29 mouse cellular contexts compared by ENCODE assay signal in the genomic region with DNA sequence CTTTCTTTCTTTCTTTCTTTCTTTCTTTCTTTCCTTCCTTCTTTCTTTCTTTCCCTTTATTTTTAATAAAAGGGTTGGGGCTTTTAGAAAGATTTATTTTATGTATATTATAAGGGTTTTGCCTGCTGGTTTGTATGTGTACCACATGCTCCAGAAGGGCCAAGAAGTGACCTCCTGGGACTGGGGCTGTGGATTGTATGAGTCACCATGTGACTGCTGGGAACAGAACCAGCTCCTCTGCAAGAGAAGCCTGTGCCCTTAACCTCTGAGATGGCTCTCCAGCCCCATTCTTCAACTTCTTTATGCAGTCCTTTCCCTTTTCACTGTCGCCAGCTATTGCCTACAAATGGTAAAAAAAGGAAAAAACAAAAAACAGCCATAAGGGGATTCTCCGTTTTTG. TPM values are rescaled to one million over a fixed set of nuclear protein-coding genes. Genes with fewer than 3 reads are reported as not detected.
DNase-seq lines count a peak whose midpoint lies in the region; ATAC-seq lines count a peak whose summit lies in the region.
"Had no signal": no experiment of that assay in that cellular context is flagged by ENCODE, and none has a peak within 500 bp of the region (broad histone marks: within the 10 kb centered on the region; RNA-seq: fewer than 3 reads in every experiment).

No protein-coding gene starts in this region.

- H3K27me3 ChIP-seq in forebrain, embryonic 13.5 days: no peaks in the 10 kb centered on the region
- H3K27me3 ChIP-seq: embryonic facial prominence, embryonic 12.5 days; lung, embryonic 15.5 days; midbrain, embryonic 13.5 days; stomach, embryonic 15.5 days had no signal

- no peaks in the 10 kb centered on the region for H3K9me3 ChIP-seq in forebrain, embryonic 13.5 days (replicated peaks)
- H3K9me3 ChIP-seq: embryonic facial prominence, embryonic 12.5 days; lung, embryonic 15.5 days; midbrain, embryonic 13.5 days; stomach, embryonic 15.5 days had no signal

- intact Hi-C loops in heart, postnatal 10 days (cut with DNase I): no loop called here

- peak; percentile 26 for DNase-seq in gastrocnemius, postnatal 25 days
- no peak for DNase-seq in gastrocnemius, adult 18-20 months (ENCODE audit: low spot score)
- DNase-seq in 416B (ENCODE audit: low read depth) (peak; percentile 22), adipocyte (ENCODE audit: low spot score) (peak; percentile 95)
- DNase-seq in heart, postnatal 10 days: peak; percentile 34 to 47
- DNase-seq in frontal cortex, postnatal 14 days (ENCODE audit: low spot score in 2 of 2): no peak
- DNase-seq: cerebellum, adult 9-10 months; gastrocnemius, postnatal 10 days; kidney, adult 11 months; layer of hippocampus, postnatal 36 days; right cerebral cortex, postnatal 25 days; thymus, adult 18-20 months; thymus, postnatal 4 days had no signal

- no peaks in the 10 kb centered on the region for H3K4me1 ChIP-seq in forebrain, embryonic 13.5 days
- H3K4me1 ChIP-seq: lung, embryonic 15.5 days; midbrain, embryonic 13.5 days; stomach, embryonic 15.5 days had no signal

- 88% methylated on average over 2 of the region's 2 CpGs for WGBS in forebrain, embryonic 13.5 days

- no peak overlapping the region for H3K9ac ChIP-seq in forebrain, embryonic 13.5 days
- H3K9ac ChIP-seq: embryonic facial prominence, embryonic 12.5 days; liver, embryonic 14.5 days; lung, embryonic 15.5 days; midbrain, embryonic 13.5 days; stomach, embryonic 15.5 days had no signal

- H3K27ac ChIP-seq in forebrain, embryonic 13.5 days: no peak overlapping the region
- H3K27ac ChIP-seq: embryonic facial prominence, embryonic 12.5 days; kidney, postnatal 0 days; liver, embryonic 14.5 days; lung, embryonic 15.5 days; midbrain, embryonic 13.5 days; stomach, embryonic 15.5 days had no signal

- no peak for ATAC-seq in forebrain, embryonic 13.5 days
- ATAC-seq in erythroid progenitor cell, adult 5-6 weeks (replicated peaks; ENCODE audit: low FRiP score, poor library complexity, severe bottlenecking): no peak
- ATAC-seq: forebrain, embryonic 16.5 days; midbrain, embryonic 13.5 days had no signal

- no peak overlapping the region for H3K4me2 ChIP-seq in forebrain, embryonic 13.5 days
- H3K4me2 ChIP-seq: embryonic facial prominence, embryonic 12.5 days; lung, embryonic 15.5 days; midbrain, embryonic 13.5 days; stomach, embryonic 15.5 days had no signal

- no peak overlapping the region for H3K4me3 ChIP-seq in forebrain, embryonic 13.5 days
- H3K4me3 ChIP-seq: embryonic facial prominence, embryonic 12.5 days; erythroblast, embryonic 14.5 days; lung, embryonic 15.5 days; midbrain, embryonic 13.5 days; stomach, embryonic 15.5 days had no signal

- H3K36me3 ChIP-seq in forebrain, embryonic 13.5 days (ENCODE audit: poor library complexity, severe bottlenecking): no peaks in the 10 kb centered on the region
- H3K36me3 ChIP-seq: embryonic facial prominence, embryonic 12.5 days; lung, embryonic 15.5 days; midbrain, embryonic 13.5 days; stomach, embryonic 15.5 days had no signal

RNA-seq across cellular contexts. Expression of a gene that starts 11.6 kb away (rescaled TPM):
- total RNA-seq in gastrocnemius, postnatal 25 days (2021): under 1 TPM in 1 of 2 experiments, not detected in 1; 0.08 TPM
- not detected for total RNA-seq in gastrocnemius, adult 18-20 months (2021)
- under 1 TPM; 0.26 to 0.27 TPM for total RNA-seq in heart, postnatal 10 days (2021)
- polyA plus RNA-seq in forebrain, embryonic 13.5 days (2015; fragmentation: Nextera tagmentation; extraction: Ambion mirVana): 0.27 and 0.91 TPM in 2 replicates
- total RNA-seq in erythroid progenitor cell, adult 5-6 weeks (2015; ENCODE audit: low replicate concordance): not detected in 2 replicates
- 1.2 TPM in 1 of 2 replicates, not detected in the other for total RNA-seq in erythroid progenitor cell, adult 5-6 weeks (2017; ENCODE audit: low replicate concordance)

RNA-seq across cellular contexts. Expression of a gene that starts 32.3 kb away (rescaled TPM):
- total RNA-seq in gastrocnemius, postnatal 25 days (2021): not detected
- total RNA-seq in gastrocnemius, adult 18-20 months (2021): not detected
- total RNA-seq in heart, postnatal 10 days (2021): not detected
- polyA plus RNA-seq in forebrain, embryonic 13.5 days (2015; fragmentation: Nextera tagmentation; extraction: Ambion mirVana): not detected in 2 replicates
- not detected in 2 replicates for total RNA-seq in erythroid progenitor cell, adult 5-6 weeks (2015; ENCODE audit: low replicate concordance)
- total RNA-seq in erythroid progenitor cell, adult 5-6 weeks (2017; ENCODE audit: low replicate concordance): not detected in 2 replicates
- total RNA-seq: gastrocnemius, postnatal 10 days; layer of hippocampus, postnatal 36 days; left cerebral cortex, postnatal 25 days had no signal
- polyA plus RNA-seq: cortical plate, adult 2 months; embryonic facial prominence, embryonic 12.5 days; erythroblast, embryonic 14.5 days; forebrain, embryonic 16.5 days; heart, embryonic 14.5 days; hindbrain, embryonic 11.5 days; lung, embryonic 15.5 days; midbrain, embryonic 13.5 days; neural tube, embryonic 14.5 days; spleen, adult 2 months had no signal

RNA-seq across cellular contexts. Expression of a gene that starts 40.2 kb away (rescaled TPM):
- total RNA-seq in gastrocnemius, postnatal 25 days (2021): 1 to 10 TPM; 4.2 to 5.1 TPM
- total RNA-seq in gastrocnemius, adult 18-20 months (2021): 1 to 10 TPM; 3.2 to 4.6 TPM
- total RNA-seq in heart, postnatal 10 days (2021): 10 to 100 TPM; 10.3 to 11.1 TPM
- polyA plus RNA-seq in forebrain, embryonic 13.5 days (2015; fragmentation: Nextera tagmentation; extraction: Ambion mirVana): 19.8 and 24.2 TPM in 2 replicates
- total RNA-seq in erythroid progenitor cell, adult 5-6 weeks (2015; ENCODE audit: low replicate concordance): 4.6 and 6.1 TPM in 2 replicates
- 1.2 TPM in 1 of 2 replicates, not detected in the other for total RNA-seq in erythroid progenitor cell, adult 5-6 weeks (2017; ENCODE audit: low replicate concordance)

RNA-seq across cellular contexts. Expression of a gene that starts 40.5 kb away (rescaled TPM):
- total RNA-seq in gastrocnemius, postnatal 25 days (2021): 100 to 1,000 TPM; 114 to 129 TPM
- total RNA-seq in gastrocnemius, adult 18-20 months (2021): 100 to 1,000 TPM; 127 to 132 TPM
- total RNA-seq in heart, postnatal 10 days (2021): 100 to 1,000 TPM; 216 to 231 TPM
- polyA plus RNA-seq in forebrain, embryonic 13.5 days (2015; fragmentation: Nextera tagmentation; extraction: Ambion mirVana): 278 and 318 TPM in 2 replicates
- 58.0 and 75.0 TPM in 2 replicates for total RNA-seq in erythroid progenitor cell, adult 5-6 weeks (2015; ENCODE audit: low replicate concordance)
- total RNA-seq in erythroid progenitor cell, adult 5-6 weeks (2017; ENCODE audit: low replicate concordance): 168 and 208 TPM in 2 replicates

RNA-seq across cellular contexts. Expression of a gene that starts 42.9 kb away (rescaled TPM):
- total RNA-seq in gastrocnemius, postnatal 25 days (2021): 10 to 100 TPM; 23.9 to 26.2 TPM
- total RNA-seq in gastrocnemius, adult 18-20 months (2021): 10 to 100 TPM; 21.3 to 28.5 TPM
- total RNA-seq in heart, postnatal 10 days (2021): 10 to 100 TPM; 23.3 to 27.1 TPM
- 32.1 and 33.3 TPM in 2 replicates for polyA plus RNA-seq in forebrain, embryonic 13.5 days (2015; fragmentation: Nextera tagmentation; extraction: Ambion mirVana)
- total RNA-seq in erythroid progenitor cell, adult 5-6 weeks (2015; ENCODE audit: low replicate concordance): 10.8 and 26.0 TPM in 2 replicates
- total RNA-seq in erythroid progenitor cell, adult 5-6 weeks (2017; ENCODE audit: low replicate concordance): 3.3 and 6.0 TPM in 2 replicates

Comparison
In these comparisons a context has a peak if more than half of its experiments do, and no peak if none do; other contexts are left out.
1. DNase-seq: peak in gastrocnemius, postnatal 25 days (single experiment), 416B (single experiment), adipocyte (single experiment) and heart, postnatal 10 days (2 of 2); none in gastrocnemius, adult 18-20 months (single experiment) and frontal cortex, postnatal 14 days (0 of 2).